Mouse (Mus musculus): ENCODE data around the gene Mapk6. TPM values are rescaled to one million over a fixed set of nuclear protein-coding genes. Genes with fewer than 3 reads are reported as not detected.
A peak's percentile ranks its signal among the peaks of the same experiment; 100 is the strongest.

The Mapk6 gene
- polyA plus RNA-seq, 1 experiment = 117 TPM

DNA sequence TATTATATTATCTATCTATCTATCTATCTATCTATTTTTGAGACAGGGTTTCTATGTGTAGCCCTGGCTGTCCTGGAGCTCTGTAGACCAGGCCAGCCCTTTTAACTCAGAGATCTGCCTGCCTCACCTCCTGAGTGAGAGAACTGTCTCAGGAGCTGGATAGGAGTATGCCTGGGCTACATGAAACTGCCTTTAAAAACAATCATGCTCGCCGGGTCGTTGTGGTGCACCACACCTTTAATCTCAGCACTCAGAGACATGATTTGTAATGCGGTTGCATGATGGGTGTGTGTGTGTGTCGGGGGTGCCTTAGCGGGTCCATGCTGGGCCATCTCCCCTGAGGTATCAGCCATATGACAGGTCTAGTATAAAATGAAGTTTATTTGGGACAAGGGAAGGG lies 25.1 kb upstream of the Mapk6 start:
- no peak for DNase-seq (ENCODE audit: low read depth)
- TF ChIP-seq CTCF (IDR thresholded peaks at IDR 0.05; ENCODE audit: borderline replicate concordance, extremely low read depth, insufficient read depth, insufficient read length) (no peak), POLR2A (IDR thresholded peaks at IDR 0.05; ENCODE audit: borderline replicate concordance, extremely low read depth, insufficient read depth, insufficient read length, poor library complexity, severe bottlenecking) (no peak)

DNA sequence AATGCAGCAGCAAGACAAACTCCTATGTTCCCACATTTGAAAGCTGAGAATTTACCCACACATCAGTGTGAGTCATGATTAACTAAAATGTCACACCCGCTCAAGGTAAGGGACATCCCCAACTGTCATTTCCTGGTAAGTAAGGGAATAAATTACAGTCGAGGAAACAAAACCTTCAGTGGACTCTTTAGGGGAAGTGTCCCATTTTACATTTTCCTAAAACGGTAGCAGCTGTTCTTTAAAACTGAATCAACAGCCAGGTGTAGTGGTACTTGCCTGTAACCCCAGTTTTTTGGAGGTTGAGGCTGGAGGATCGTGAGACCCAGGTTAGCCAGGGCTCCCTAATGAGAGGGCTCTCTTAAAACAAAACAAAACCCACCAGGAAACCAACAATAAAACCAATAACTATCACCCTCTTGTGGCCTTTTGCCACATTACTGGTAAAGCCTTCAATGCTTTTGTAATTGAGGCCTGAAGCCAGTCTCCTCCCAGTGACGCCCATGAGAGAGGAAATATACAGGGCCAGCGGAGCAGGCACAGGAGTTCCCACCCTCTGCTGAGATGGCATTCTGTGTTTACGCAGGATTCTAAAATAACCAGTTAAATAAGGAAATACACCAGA lies 24.5 kb upstream of the Mapk6 start:
- TF ChIP-seq POLR2A (IDR thresholded peaks at IDR 0.05; ENCODE audit: borderline replicate concordance, extremely low read depth, insufficient read depth, insufficient read length, poor library complexity, severe bottlenecking) = no peak
- TF ChIP-seq CTCF (IDR thresholded peaks at IDR 0.05; ENCODE audit: borderline replicate concordance, extremely low read depth, insufficient read depth, insufficient read length) = peak; percentile 24; the same call in 1 of the 2 replicates
- DNase-seq (ENCODE audit: low read depth) = peak; percentile 68

DNA sequence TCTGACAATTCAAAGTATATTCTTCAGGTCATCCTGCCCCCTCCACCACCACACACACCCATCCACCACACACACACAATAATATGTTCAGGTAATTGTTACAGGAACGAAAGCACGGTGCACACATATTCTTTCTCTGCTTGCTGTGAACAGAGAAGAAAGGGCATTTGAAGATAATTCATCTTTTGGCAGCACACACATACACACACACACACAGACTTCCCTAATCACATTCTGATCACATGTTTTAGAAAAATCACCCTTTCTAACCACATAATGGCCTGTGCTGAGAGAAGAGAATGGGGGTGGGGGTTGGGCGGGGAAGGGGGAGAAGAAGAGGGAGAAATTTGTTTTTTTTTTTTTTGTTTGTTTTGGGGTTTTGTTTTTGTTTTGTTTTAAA lies 22.9 kb upstream of the Mapk6 start:
- DNase-seq (ENCODE audit: low read depth) = no peak
- TF ChIP-seq CTCF (IDR thresholded peaks at IDR 0.05; ENCODE audit: borderline replicate concordance, extremely low read depth, insufficient read depth, insufficient read length) (no peak), POLR2A (IDR thresholded peaks at IDR 0.05; ENCODE audit: borderline replicate concordance, extremely low read depth, insufficient read depth, insufficient read length, poor library complexity, severe bottlenecking) (no peak)

DNA sequence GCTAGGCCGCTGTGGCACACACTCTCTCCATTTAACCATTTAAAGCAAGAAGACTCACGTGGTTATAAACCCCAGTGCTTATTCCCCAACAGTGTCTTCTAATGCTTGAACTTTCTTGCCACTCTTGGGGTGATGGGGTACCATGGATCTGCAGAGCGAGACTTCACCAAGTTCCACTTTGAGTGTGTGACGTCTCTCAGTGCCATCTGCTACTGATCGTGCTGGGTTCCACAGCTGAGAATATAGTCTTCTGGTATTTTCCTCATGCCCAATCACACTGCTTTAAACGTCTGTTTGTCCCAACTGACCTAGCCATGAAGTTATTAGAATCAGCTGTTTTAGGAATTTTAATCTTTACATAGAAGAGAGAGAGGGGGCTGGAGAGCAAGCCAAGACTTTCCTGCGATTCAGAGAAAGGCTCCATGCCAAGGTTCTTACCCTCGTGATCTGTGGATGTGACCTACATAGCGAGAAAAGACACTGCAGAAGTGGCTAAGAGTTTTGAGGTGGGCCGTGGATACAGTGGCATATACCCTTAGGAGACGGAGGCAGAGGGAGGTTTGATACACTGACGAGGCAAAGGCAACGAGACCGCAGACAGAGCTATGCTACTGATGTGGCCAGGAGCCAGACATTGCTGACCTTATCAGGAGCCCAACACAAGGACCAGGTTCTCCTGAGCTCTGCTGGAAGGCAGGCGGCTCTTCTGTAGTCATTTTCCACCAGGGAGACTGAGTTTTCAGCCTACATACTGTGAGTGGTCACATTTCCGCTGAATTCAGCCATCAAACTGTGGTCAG lies 21.2 kb upstream of the Mapk6 start:
- TF ChIP-seq POLR2A (IDR thresholded peaks at IDR 0.05; ENCODE audit: borderline replicate concordance, extremely low read depth, insufficient read depth, insufficient read length, poor library complexity, severe bottlenecking) (no peak), CTCF (IDR thresholded peaks at IDR 0.05; ENCODE audit: borderline replicate concordance, extremely low read depth, insufficient read depth, insufficient read length) (no peak)
- no peak for DNase-seq (ENCODE audit: low read depth)

DNA sequence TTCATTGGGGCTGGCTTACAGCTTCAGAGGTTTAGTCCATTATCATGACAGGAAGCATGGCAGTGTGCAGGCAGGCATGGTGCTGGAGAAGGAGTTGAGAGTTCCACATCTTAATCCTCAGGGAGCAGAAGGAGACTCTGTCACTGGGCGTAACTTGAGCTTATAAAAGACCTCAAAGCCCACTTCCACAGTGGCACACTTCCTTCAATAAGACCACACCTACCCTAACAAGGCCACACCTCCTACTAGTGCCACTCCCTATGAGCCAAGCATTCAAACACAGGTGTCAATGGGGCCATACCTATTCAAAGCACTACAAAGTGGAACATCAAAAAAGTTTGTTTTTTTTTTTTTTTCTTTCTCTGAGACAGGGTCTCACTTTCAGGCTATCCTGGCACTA lies 19.9 kb upstream of the Mapk6 start:
- no peak for DNase-seq (ENCODE audit: low read depth)
- TF ChIP-seq POLR2A (IDR thresholded peaks at IDR 0.05; ENCODE audit: borderline replicate concordance, extremely low read depth, insufficient read depth, insufficient read length, poor library complexity, severe bottlenecking) (no peak), CTCF (IDR thresholded peaks at IDR 0.05; ENCODE audit: borderline replicate concordance, extremely low read depth, insufficient read depth, insufficient read length) (no peak)

DNA sequence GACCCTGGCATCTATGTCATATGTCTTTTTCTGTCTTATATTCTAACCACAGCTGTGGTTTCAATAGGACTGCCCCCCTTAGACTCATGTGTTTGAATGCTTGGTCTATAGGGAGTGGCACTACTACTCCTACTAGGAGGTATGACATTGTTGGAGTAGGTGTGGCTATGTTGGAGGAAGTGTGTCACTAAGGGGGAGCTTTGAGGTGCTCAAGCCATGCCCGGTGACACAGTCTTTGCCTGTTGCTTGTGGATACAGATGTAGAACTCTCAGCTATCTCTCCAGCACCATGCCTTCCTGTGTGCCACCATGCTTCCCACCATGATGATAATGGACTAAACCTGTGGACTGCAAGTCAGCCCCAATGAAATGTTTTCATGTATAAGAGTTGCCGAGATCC lies 19.2 kb upstream of the Mapk6 start:
- no peak for DNase-seq (ENCODE audit: low read depth)
- TF ChIP-seq POLR2A (IDR thresholded peaks at IDR 0.05; ENCODE audit: borderline replicate concordance, extremely low read depth, insufficient read depth, insufficient read length, poor library complexity, severe bottlenecking) (no peak), CTCF (IDR thresholded peaks at IDR 0.05; ENCODE audit: borderline replicate concordance, extremely low read depth, insufficient read depth, insufficient read length) (no peak)

DNA sequence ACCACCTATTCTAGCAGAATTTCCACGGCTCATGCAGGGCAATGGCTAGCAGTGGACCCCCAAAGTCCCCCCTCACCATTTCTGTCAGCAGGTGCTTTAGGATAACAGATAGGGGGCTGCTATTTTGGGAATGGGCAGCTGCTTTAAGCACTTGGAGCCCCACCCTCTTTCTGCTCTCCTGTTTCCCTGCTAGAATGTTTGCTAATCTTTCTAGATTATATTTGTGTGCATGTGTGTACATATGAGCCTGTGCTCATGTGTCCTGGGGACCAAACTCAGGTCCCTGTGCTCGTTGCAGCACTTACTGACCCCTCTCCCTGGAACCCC lies 18.4 kb upstream of the Mapk6 start:
- TF ChIP-seq CTCF (IDR thresholded peaks at IDR 0.05; ENCODE audit: borderline replicate concordance, extremely low read depth, insufficient read depth, insufficient read length) = no peak
- no peak for TF ChIP-seq POLR2A (IDR thresholded peaks at IDR 0.05; ENCODE audit: borderline replicate concordance, extremely low read depth, insufficient read depth, insufficient read length, poor library complexity, severe bottlenecking)
- DNase-seq (ENCODE audit: low read depth) = no peak

DNA sequence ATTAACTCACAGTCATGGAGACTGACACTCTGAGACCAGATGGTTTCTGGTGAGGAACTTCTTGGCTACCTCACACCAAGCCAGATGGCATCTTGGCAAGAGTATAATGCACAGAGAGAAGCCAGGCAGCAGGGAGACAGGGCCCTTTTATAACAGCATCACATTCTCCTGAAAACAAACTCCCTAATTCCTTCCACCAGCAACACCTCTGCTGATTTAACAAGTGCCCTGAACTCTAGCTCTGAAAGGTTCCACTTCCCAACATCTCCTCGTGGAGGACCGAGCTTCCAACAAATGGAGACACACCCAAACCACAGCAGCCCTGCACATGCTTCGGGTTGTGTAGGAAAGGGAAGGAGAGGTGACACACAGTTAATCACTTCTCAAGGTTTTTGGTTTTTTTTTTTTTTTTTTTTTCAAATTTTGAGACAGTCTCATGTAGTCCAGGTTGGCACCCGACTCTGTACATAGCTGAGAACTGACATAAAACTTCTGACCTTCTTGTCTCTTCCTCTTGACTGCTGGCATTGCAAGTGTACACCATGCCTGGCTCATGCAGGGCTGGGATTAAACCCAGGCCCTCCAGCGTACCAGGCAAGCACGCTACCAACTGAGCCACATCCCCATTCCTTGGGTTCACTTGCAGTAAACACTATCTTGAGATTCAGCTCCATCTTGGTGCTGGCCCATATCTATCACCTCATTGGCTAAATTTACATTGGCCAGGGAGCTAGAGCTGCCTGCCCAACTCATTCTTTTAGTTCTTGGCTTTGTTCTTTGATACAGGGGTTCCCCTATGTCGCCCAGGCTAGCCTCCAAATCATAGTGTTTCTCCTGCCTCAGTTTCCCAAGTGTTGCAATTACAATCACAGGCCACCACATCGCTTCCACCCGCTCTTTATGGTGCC lies 17.8 kb upstream of the Mapk6 start:
- peak; percentile 89 for DNase-seq (ENCODE audit: low read depth)
- no peak for TF ChIP-seq POLR2A (IDR thresholded peaks at IDR 0.05; ENCODE audit: borderline replicate concordance, extremely low read depth, insufficient read depth, insufficient read length, poor library complexity, severe bottlenecking)
- no peak for TF ChIP-seq CTCF (IDR thresholded peaks at IDR 0.05; ENCODE audit: borderline replicate concordance, extremely low read depth, insufficient read depth, insufficient read length)

DNA sequence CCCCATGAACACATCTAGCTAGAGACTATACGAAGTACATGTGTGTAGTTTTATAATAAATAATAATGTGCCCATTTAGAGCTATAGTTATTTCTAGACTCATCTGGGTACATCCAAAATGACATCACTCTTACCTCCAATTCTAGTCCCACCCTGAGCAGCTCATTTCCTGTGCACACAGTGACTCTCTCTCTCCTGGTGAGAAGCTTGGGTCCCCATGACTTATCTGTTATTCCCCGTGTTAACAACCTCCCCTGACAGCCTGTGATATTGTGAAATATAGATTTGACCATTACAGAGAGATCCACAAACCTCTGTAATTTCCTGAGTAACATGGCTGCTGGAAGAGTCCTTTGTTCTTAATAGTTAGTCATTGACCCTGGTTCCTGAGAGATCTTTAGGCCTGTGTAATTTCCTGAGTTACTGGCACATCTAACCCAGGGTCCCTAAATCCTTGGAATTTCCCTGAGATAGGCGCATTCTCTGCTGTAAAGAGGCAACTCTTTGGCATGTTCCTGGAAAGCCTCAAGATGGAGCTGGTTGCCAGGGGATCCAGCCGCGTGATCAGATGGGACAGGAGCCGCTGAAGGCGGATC lies 16.1 kb upstream of the Mapk6 start:
- DNase-seq (ENCODE audit: low read depth) = no peak
- no peak for TF ChIP-seq CTCF (IDR thresholded peaks at IDR 0.05; ENCODE audit: borderline replicate concordance, extremely low read depth, insufficient read depth, insufficient read length)
- TF ChIP-seq POLR2A (IDR thresholded peaks at IDR 0.05; ENCODE audit: borderline replicate concordance, extremely low read depth, insufficient read depth, insufficient read length, poor library complexity, severe bottlenecking) = no peak

DNA sequence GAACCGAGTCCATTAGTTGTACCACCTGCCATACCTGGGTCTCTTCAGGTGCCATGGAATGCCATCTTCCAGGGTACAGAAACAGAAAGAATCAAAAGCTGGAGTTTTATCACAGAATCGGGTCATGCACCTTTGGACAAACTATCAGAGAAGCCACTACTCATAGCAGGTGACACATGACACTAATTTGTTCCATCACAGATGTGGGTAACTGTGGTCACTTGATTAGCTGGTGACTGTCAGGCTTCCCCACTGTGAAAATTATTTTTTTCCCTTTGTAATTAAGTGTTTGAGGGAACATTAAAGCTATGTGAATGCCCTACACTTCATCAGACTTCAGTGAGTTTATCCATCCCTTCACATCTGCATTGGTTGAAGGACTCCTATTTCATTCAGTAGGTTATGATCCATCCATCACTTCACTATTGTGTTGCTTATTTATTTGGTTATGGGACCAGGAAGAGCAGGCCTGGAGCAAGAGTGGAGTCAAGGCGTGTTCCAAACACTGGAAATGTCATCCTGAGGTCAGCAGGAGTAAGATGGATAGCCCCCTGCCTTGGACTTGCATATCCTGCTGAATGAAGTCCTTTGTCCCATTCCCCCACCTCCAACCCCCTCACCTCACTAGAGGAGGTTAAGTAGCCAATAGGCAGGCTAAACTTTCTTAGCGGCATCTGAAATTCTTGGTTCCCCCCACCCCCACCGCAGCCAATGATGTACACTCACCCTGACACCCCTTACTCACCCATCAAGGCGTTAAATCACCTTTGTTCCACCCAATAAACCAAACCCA lies 14.7 kb upstream of the Mapk6 start:
- TF ChIP-seq CTCF (IDR thresholded peaks at IDR 0.05; ENCODE audit: borderline replicate concordance, extremely low read depth, insufficient read depth, insufficient read length) (no peak), POLR2A (IDR thresholded peaks at IDR 0.05; ENCODE audit: borderline replicate concordance, extremely low read depth, insufficient read depth, insufficient read length, poor library complexity, severe bottlenecking) (no peak)
- DNase-seq (ENCODE audit: low read depth) = no peak

Data from brain, embryonic 14.5 days (tissue).